Mouse (Mus musculus) layer of hippocampus, adult 8-10 months (tissue): ENCODE results near the gene Mad1l1. TPM values are rescaled to one million over a fixed set of nuclear protein-coding genes. Genes with fewer than 3 reads are reported as not detected.
A peak's percentile ranks its signal among the peaks of the same experiment; 100 is the strongest.

Experiments used
- DNase-seq, 2 experiments: peaks; one replicate each; pipeline ENCODE4 v3.0.0; 2022; ENCODE audit warnings: low spot score in 2 of 2
- total RNA-seq, 4 experiments: library from RNA; stranded (reverse); gene quantifications; 2 replicates each; pipeline ENCODE4 v1.2.4; 2022

The Mad1l1 gene
- total RNA-seq, 4 experiments from 2014 or later, result 15.3 to 19.9 (median 17.2) TPM

GRCm38 (mm10) chr5:140221016-140221650 is 100.2 kb downstream of the Mad1l1 start:
- DNase-seq, result no peak

GRCm38 (mm10) chr5:140219252-140219651 is 102.1 kb downstream of the Mad1l1 start:
- DNase-seq, result no peak

GRCm38 (mm10) chr5:140217900-140218299 is 103.5 kb downstream of the Mad1l1 start:
- no peak for DNase-seq

DNA sequence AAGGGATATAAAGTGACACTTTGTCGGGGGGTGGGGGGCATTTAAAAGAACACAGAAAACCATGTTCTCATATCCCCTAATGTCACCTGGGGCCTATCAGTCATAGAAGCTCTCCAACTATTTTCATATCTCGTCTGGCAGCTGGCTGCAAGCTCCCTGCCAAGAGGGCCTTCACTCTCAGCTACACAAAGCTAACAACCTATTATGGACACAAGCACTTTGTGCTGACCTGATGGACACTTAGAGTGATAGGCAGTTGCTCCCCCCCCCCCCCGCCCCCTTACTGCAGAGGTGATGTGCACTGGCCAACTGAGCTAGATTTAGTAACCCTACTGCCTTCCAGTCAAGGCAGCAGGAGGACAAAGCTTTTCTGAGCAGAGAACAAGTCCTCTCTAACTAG is 104.3 kb downstream of the Mad1l1 start:
- no peak for DNase-seq

GRCm38 (mm10) chr5:140215471-140216087 is 105.8 kb downstream of the Mad1l1 start:
- no peak for DNase-seq

GRCm38 (mm10) chr5:140213001-140213400 is 108.4 kb downstream of the Mad1l1 start:
- no peak for DNase-seq

- DNase-seq, result no peak
Measured at GRCm38 (mm10) chr5:140210417-140211184, 110.8 kb downstream of the Mad1l1 start.

GRCm38 (mm10) chr5:140208743-140209409 is 112.5 kb downstream of the Mad1l1 start:
- DNase-seq, result peak in 1 of 2 experiments; percentile 44

- DNase-seq, result no peak
Measured at GRCm38 (mm10) chr5:140206726-140207703, 114.3 kb downstream of the Mad1l1 start.

DNA sequence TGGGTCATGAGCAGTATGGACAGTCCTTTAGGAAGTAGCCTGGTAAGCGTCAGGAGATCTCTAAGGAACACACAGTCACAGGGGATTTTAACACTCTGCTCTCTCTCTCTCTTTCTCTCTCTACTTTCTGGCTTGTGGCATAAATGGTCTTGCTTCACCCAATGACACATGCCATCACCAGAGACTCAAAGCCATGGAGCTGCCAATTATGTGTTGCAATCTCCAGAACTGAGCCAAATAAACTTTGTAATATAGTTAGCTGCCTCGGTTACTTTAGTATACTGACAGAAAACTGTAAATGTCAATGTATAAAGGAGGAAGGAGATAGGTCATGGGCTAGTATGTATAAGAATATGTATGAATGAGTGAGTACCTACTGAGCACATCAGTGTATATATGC is 115.4 kb downstream of the Mad1l1 start:
- no peak for DNase-seq

DNA sequence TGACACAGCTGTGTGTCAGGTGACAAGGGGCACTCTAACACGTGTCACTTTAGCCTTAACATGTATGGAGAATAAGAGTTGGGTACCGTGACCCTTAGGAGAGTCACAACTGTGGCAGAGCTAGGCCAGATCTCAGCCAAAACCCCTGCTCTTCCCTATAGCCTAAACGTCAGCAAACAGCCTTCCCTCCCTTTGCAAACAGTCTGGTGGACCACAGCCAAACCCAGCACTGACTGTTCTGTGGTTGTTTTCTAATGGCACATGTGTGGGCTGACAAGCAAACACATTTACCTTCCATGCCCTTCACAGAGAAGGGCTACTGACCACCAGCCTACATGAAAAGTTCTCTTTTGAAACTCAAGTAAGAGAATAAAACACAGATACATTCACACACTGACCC is 116.9 kb downstream of the Mad1l1 start:
- DNase-seq, result no peak

GRCm38 (mm10) chr5:140204037-140204436 is 117.3 kb downstream of the Mad1l1 start:
- DNase-seq, result no peak

DNA sequence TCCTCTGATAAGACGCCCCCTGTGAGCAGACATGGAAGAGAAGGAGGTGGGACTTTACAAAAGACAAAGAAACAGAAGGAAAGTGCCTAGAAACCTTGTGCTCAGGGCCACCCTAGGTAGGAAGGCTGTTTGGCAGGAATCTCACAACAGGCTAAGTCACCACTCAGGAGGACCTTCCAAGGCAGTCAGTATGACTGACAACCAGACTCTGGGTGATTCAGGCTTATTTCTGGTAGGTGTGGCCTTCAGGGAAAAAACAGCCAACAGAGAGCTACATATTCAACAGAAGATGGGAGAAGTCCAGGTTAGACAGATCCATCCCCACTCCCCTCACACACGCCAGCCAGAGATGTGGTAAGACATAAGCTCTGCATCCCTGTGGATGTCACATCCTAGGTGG is 118.9 kb downstream of the Mad1l1 start:
- no peak for DNase-seq

GRCm38 (mm10) chr5:140201566-140201965 is 119.8 kb downstream of the Mad1l1 start:
- DNase-seq, result no peak

DNA sequence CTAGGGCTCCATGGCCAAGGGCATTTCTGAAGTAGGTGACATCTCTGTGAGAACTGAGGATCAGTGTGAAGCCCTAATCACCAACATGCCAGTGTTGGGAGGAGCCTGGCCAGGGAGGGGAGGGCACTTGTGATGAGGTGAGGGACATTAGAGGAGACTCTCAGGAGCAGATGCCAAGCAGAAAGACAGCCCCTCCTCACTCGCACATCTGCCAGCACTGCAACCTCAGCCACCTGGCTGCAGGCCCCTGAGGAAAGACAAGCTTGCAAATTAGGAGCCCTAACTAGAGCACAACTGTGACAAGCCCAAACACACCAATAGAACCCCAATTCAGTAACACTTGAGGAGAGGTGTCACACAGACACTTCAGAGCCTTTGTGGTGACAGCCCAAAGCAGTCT is 120.2 kb downstream of the Mad1l1 start:
- DNase-seq, result no peak

DNA sequence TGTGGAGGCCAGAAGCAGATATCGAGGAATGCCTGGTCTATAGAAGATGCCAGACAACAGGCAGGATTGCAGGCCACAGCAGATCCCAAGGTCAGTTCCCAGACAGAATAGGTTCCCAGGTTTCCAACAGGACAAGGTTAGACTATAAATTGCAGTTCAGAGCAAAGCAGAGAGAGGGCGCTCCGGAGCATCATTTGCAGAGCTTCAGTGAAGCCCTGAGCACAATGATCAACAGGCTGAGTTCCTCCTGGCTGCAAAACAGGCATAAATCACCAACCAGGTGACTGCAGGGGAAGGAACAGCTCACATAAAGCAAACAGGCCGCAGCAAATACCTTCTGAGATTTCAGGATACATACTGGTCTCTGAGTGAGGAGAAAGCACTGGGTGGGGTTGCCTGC is 123.6 kb downstream of the Mad1l1 start:
- peak; percentile 64 to 83 for DNase-seq

- DNase-seq, result no peak
Measured at GRCm38 (mm10) chr5:140196446-140196845, 124.9 kb downstream of the Mad1l1 start.

DNA sequence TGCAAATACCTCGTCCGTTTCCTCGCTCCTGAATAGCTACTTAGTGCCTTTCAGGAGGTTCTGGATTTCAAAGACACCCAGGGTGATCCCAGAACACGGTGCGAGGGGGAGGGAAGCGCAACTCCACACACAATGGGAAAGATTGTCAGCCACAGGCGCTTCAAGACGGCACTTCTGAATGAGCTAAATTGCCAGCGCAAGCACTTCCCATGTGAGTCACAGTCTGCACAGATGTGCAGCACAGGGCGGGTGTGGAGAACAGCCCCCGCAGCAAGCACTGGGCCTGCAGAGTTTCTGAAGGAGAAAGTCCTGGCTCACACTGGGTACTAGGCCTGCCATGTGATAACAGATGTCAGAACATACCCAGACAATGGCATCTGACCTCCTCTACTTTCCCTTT is 127.2 kb downstream of the Mad1l1 start:
- peak; percentile 56 to 59 for DNase-seq

DNA sequence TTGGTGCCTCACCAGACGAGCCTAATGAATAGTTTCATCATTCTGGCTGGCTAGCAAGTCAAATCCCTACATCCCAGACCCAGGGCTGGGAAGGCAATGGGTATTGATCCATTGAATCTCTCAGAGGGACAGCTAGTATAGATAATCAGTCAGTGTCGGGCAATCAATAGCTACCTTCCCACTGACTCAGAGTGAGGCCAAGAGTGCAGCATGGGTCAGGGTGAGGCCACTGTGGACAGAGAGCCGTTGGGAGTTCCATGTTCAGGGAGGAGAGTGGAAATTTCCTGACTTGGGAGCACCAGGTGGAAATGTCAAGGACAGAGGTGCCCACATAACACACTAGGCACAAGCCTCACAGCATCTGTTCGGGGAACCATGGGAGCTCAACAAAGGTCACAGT is 129.8 kb downstream of the Mad1l1 start:
- DNase-seq, result no peak

GRCm38 (mm10) chr5:140186351-140186750 is 135.0 kb downstream of the Mad1l1 start:
- no peak for DNase-seq

DNA sequence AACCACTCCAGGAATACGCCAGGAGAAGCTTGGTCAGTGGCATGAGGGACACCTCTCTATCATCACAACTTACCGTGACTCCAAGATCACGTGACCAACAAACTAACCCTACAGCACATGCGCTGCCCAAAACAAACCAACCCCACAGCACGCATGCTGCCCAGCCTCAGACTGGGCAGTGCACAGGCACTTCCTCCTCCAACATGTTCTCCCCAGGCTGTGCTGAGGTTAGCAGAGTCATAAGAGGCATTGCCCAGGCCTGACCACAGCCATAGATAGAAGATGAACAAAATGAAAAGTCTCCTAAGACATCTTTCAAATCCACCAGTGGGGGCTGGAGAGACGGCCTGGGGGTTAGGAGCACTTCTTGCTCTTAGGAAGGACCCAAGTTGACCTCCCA is 135.6 kb downstream of the Mad1l1 start:
- no peak for DNase-seq
